15 mouse cellular contexts compared by ENCODE assay signal in the genomic region with DNA sequence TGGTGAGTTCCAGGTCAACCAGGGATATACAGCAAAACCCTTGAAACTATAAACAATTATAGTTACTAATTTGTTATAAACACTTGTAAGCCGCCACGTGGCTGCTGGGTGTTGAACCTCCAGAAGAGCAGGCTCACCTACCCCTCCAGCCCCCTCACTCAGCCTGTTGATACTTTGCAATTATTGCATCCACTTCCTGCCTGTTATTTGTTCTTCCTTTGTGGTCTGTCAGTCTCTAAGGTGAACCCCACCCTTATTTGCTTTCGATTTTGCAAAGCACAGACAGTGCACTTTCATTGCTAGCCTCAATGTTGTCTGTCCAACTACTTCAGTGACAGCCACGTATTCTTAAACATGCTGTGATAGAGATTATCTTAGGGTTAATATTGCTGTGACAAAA. TPM values are rescaled to one million over a fixed set of nuclear protein-coding genes. Genes with fewer than 3 reads are reported as not detected.
DNase-seq lines count a peak whose midpoint lies in the region; ATAC-seq and TF ChIP-seq lines count a peak whose summit lies in the region.
"Had no signal": no experiment of that assay in that cellular context is flagged by ENCODE, and none has a peak within 500 bp of the region (broad histone marks: within the 10 kb centered on the region; RNA-seq: fewer than 3 reads in every experiment).

No protein-coding gene starts in this region.

- H3K4me3 ChIP-seq in heart, embryonic 12.5 days = no peak overlapping the region
- no peak overlapping the region for H3K4me3 ChIP-seq in thymus, adult 2 months (ENCODE audit: control insufficient read depth, insufficient read depth, low read length)
- no peak overlapping the region for H3K4me3 ChIP-seq in midbrain, embryonic 15.5 days
- H3K4me3 ChIP-seq: heart, embryonic 15.5 days; layer of hippocampus, adult 2 months; liver, embryonic 15.5 days had no signal

- no peak overlapping the region for H3K9ac ChIP-seq in heart, embryonic 12.5 days
- H3K9ac ChIP-seq in midbrain, embryonic 15.5 days = no peak overlapping the region
- H3K9ac ChIP-seq: heart, embryonic 15.5 days; liver, embryonic 15.5 days had no signal

- H3K9me3 ChIP-seq in heart, embryonic 12.5 days (replicated peaks) = 0 out of 2 replicates have a peak, but pooled peaks cover 6% of the 10 kb centered on the region
- no peaks in the 10 kb centered on the region for H3K9me3 ChIP-seq in midbrain, embryonic 15.5 days
- H3K9me3 ChIP-seq: heart, embryonic 15.5 days; liver, embryonic 15.5 days had no signal

- H3K27me3 ChIP-seq in heart, embryonic 12.5 days (replicated peaks) = no peaks in the 10 kb centered on the region
- no peaks in the 10 kb centered on the region for H3K27me3 ChIP-seq in thymus, adult 2 months (ENCODE audit: control insufficient read depth, insufficient read depth, low read length)
- H3K27me3 ChIP-seq in midbrain, embryonic 15.5 days (replicated peaks) = no peaks in the 10 kb centered on the region
- H3K27me3 ChIP-seq: heart, embryonic 15.5 days; liver, embryonic 15.5 days; Patski had no signal

- peaks cover 7% of the 10 kb centered on the region for H3K4me1 ChIP-seq in heart, embryonic 12.5 days (replicated peaks)
- peaks cover 8% of the 10 kb centered on the region for H3K4me1 ChIP-seq in thymus, adult 2 months (replicated peaks; ENCODE audit: control insufficient read depth, insufficient read depth, low read length)
- H3K4me1 ChIP-seq in midbrain, embryonic 15.5 days = no peaks in the 10 kb centered on the region

- TF ChIP-seq POLR2A in thymus, adult 2 months (IDR thresholded peaks at IDR 0.05; ENCODE audit: control insufficient read depth, extremely low read depth, insufficient read depth, low read length, poor library complexity) = no peak

- ATAC-seq in heart, embryonic 12.5 days (ENCODE audit: insufficient number of reproducible peaks, low FRiP score) = no peak
- peak; percentile 81 for ATAC-seq in common myeloid progenitor, adult 5-6 weeks (replicated peaks; ENCODE audit: low read depth, poor library complexity, severe bottlenecking)
- peak; percentile 55; the same call in 1 of the 2 replicates for ATAC-seq in megakaryocyte-erythroid progenitor cell, adult 5-6 weeks (replicated peaks; ENCODE audit: low FRiP score, low TSS enrichment, poor library complexity, severe bottlenecking)
- no peak for ATAC-seq in midbrain, embryonic 15.5 days (replicated peaks)
- ATAC-seq: Patski had no signal

- DNase-seq in heart, adult 11 months = peak; percentile 84
- DNase-seq in thymus, adult 2 months = peak; percentile 16
- DNase-seq in kidney, postnatal 36 days = no peak
- DNase-seq in frontal cortex, postnatal 10 days (ENCODE audit: low spot score in 2 of 2) = no peak
- DNase-seq: adrenal gland, postnatal 25 days; cerebellum, adult 11-12 months; left cerebral cortex, postnatal 4 days had no signal

- no peak overlapping the region for H3K27ac ChIP-seq in heart, embryonic 12.5 days (ENCODE audit: poor library complexity, severe bottlenecking)
- peak overlapping the region; percentile 62 for H3K27ac ChIP-seq in thymus, adult 2 months (ENCODE audit: control insufficient read depth, insufficient read depth, low read length)
- H3K27ac ChIP-seq in midbrain, embryonic 15.5 days = no peak overlapping the region
- H3K27ac ChIP-seq: heart, embryonic 15.5 days; layer of hippocampus, adult 2 months; liver, embryonic 15.5 days had no signal

- H3K36me3 ChIP-seq in heart, embryonic 12.5 days = no peaks in the 10 kb centered on the region
- no peaks in the 10 kb centered on the region for H3K36me3 ChIP-seq in thymus, adult 2 months (ENCODE audit: control insufficient read depth, insufficient read depth, low read length)
- H3K36me3 ChIP-seq in midbrain, embryonic 15.5 days (replicated peaks) = no peaks in the 10 kb centered on the region
- H3K36me3 ChIP-seq: heart, embryonic 15.5 days; liver, embryonic 15.5 days had no signal

- WGBS in heart, embryonic 12.5 days = 74% methylated on average over 4 of the region's 4 CpGs
- 12% methylated on average over 4 of the region's 4 CpGs for WGBS in thymus, adult 2 months
- WGBS in midbrain, embryonic 15.5 days = 84% methylated on average over 4 of the region's 4 CpGs

- H3K4me2 ChIP-seq in heart, embryonic 12.5 days = no peak overlapping the region
- no peak overlapping the region for H3K4me2 ChIP-seq in midbrain, embryonic 15.5 days
- H3K4me2 ChIP-seq: heart, embryonic 15.5 days; liver, embryonic 15.5 days had no signal

- no peak for TF ChIP-seq CTCF in thymus, adult 2 months (IDR thresholded peaks at IDR 0.05; ENCODE audit: borderline replicate concordance, control insufficient read depth, extremely low read depth, insufficient read depth, low read length, poor library complexity)

RNA-seq across cellular contexts. Expression of gene Shld1, which starts 43.6 kb away (rescaled TPM):
- 14.4 and 16.8 TPM in 2 replicates for polyA plus RNA-seq in heart, embryonic 12.5 days (2016; fragmentation: Nextera tagmentation; extraction: Ambion mirVana)
- 2.4 and 5.5 TPM in 2 replicates for total RNA-seq in common myeloid progenitor, adult 5-6 weeks (2017)
- 1.5 and 6.1 TPM in 2 replicates for total RNA-seq in megakaryocyte-erythroid progenitor cell, adult 5-6 weeks (2014; fragmentation: Nextera tagmentation)
- total RNA-seq in megakaryocyte-erythroid progenitor cell, adult 5-6 weeks (2017) = 5.2 and 6.2 TPM in 2 replicates
- polyA plus RNA-seq in thymus, adult 2 months (2012; rRNA removed) = 13.1 and 20.8 TPM in 2 replicates
- 21.4 and 21.8 TPM in 2 replicates for polyA plus RNA-seq in midbrain, embryonic 15.5 days (2015; fragmentation: Nextera tagmentation; extraction: Ambion mirVana)

RNA-seq across cellular contexts. Expression of gene Gpcpd1, which starts 55.6 kb away (rescaled TPM):
- 42.1 and 47.6 TPM in 2 replicates for polyA plus RNA-seq in heart, embryonic 12.5 days (2016; fragmentation: Nextera tagmentation; extraction: Ambion mirVana)
- 29.5 and 61.5 TPM in 2 replicates for total RNA-seq in common myeloid progenitor, adult 5-6 weeks (2017)
- 15.5 and 21.6 TPM in 2 replicates for total RNA-seq in megakaryocyte-erythroid progenitor cell, adult 5-6 weeks (2014; fragmentation: Nextera tagmentation)
- 18.6 and 30.4 TPM in 2 replicates for total RNA-seq in megakaryocyte-erythroid progenitor cell, adult 5-6 weeks (2017)
- 11.0 and 13.9 TPM in 2 replicates for polyA plus RNA-seq in thymus, adult 2 months (2012; rRNA removed)
- polyA plus RNA-seq in midbrain, embryonic 15.5 days (2015; fragmentation: Nextera tagmentation; extraction: Ambion mirVana) = 77.8 and 88.7 TPM in 2 replicates

Comparison
In these comparisons a context has a peak if more than half of its experiments do, and no peak if none do; other contexts are left out.
1. DNase-seq: peak in heart, adult 11 months (single experiment) and thymus, adult 2 months (single experiment); none in kidney, postnatal 36 days (0 of 2) and frontal cortex, postnatal 10 days (0 of 2).
2. ATAC-seq: peak in common myeloid progenitor, adult 5-6 weeks (single experiment) and megakaryocyte-erythroid progenitor cell, adult 5-6 weeks (single experiment); none in heart, embryonic 12.5 days (single experiment) and midbrain, embryonic 15.5 days (single experiment).